Mouse (Mus musculus) megakaryocyte, adult 5-6 weeks (primary cell): ENCODE data around the gene Atp6v0b. TPM values are rescaled to one million over a fixed set of nuclear protein-coding genes. Genes with fewer than 3 reads are reported as not detected.
A peak's percentile ranks its signal among the peaks of the same experiment; 100 is the strongest.

Experiments
- ATAC-seq: 2 replicates; pipeline ENCODE4 v1.8.0; 2016; ENCODE audit warnings: mild to moderate bottlenecking, inconsistent platforms; ENCODE audit not compliant: poor library complexity, severe bottlenecking
- total RNA-seq, 2 experiments: library from RNA; stranded (forward) in 1 of 2; stranded (reverse) in 1 of 2; fragments of 153-499, 151-499 nt in 1 of 2; fragments of 221-1000, 200-1000 nt in 1 of 2; gene quantifications; 2 replicates each; pipeline versions ENCODE4 v1.2.3 to v1.2.4; 2015 to 2017

The Atp6v0b gene
- total RNA-seq, 2 experiments from 2014 or later, result 245 to 584 TPM

DNA sequence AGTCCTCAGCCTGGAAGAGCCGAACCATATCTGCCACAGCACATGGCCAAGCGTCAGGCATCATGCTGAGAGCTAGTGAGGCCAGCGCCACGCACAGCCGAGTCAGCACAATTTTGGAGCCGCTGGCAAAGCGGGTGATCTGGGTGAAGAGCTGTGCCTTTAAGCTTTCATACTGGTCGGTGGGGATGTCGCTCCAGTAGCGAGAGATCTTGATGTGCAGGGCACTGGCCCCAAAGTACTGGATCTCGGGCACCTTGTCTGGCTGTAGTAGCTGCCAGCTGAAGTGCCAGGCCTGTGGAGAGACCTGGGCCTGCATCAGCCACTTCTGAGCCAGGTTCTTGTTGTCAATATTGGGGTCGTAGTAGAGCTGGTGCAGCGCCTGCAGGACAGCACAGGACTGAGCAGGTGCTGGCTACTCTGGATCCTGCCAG, 25.0 kb upstream of the Atp6v0b start:
- no peak for ATAC-seq

DNA sequence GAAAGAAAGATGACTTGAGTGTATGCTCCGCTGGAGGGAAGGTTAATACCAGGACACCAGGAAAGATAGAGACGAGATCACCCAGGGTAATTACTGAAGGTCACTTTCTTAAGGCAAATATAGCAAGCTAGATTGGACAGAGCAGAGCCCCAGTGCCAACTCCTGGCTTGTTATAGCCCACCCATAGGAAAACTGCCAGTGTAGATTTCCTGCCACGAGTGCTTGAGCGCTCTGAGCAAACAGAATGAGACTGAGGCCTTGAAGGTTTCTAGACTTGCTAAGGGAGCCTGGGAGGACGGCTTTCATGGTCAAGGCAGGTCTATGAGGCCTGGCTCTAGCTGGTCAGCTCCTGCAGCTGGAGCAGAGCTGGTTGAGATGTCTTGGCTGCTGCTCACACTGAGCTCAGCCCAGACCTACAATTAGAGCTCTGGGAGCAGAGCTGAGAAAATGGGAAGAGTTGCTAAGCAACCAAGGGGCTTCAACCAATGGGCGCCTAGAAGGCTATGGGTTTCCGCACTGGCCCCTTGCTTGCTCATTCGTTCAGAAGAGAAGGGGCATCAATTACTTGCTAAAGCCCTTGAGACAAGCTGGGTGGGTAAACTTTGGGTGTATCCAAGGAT, 21.8 kb upstream of the Atp6v0b start:
- no peak for ATAC-seq

DNA sequence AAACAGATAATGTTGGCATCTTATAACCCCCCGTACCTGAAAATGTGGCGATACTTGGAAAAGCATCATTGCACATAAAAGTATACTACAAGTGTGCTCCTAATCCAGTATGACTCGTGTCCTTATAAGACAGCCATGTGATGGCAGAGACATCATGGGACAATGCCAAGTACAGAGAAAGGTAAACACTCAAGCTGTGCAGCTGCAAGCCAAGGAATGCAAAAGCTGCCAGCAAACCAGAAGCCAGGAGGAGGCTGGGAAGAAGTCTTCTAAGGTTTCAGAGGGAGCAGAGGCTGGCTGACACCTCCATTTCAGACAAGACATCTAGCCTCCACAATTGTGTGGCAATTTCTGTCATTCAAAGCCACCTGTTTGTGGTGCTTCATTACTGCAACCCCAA, 19.1 kb upstream of the Atp6v0b start:
- ATAC-seq, result no peak

DNA sequence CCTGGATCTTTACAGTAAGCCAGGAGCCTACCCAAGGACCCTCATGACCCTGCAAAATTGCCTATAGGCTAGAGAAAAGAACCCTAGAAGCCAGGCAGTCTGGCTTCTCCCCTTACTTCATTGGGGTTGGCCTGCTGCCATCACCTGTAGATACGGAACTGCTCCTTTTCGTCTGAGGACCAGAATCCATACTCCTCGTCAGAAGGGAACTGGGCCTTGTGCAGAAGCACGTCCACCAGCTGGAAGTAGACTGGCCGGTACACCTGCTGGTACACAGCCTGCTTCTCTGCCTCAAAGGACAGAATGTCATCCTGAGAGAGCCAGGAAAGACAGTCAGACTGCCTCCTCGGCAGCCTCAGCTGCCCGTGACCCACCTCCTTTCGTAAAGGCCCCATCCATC, 17.6 kb upstream of the Atp6v0b start:
- ATAC-seq, result no peak

DNA sequence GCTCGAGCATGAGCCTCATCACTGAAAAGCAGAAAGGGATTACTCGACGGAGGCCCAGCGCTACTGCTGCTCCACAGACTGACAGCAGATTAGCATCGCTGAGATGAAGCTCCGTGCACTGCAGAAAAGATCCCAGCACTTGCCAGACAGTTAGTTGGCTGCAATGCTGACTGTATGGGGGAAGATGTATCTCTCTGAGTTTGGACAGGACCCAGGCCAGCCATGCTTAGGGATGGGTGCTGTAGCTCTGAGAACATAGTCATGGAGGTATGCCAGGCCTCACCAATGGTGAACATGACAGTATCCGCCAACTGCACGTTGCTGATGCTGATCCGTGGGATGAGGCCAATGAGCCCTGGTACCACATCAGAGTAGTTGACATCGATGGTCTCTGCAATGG, 17.0 kb upstream of the Atp6v0b start:
- ATAC-seq, result no peak

DNA sequence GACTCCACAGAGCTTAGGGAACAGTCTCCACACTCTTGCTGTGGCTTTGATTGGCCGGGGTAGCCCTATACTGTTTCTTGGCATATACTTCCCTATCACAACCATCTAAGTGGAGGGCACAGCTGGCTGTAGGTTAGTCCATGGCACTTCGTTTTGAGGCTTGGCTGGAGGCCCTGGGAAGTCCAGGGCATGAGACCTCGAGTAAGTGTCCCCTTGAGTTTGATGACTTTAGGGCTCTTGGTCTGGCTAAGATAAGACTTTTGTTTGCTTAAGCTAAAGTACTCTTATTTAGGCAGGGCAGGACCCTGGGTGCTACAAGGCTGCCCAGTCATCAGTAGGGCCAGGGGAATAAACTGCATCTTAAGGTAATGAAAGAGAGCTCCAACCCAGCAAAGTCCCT, 11.0 kb upstream of the Atp6v0b start:
- no peak for ATAC-seq

DNA sequence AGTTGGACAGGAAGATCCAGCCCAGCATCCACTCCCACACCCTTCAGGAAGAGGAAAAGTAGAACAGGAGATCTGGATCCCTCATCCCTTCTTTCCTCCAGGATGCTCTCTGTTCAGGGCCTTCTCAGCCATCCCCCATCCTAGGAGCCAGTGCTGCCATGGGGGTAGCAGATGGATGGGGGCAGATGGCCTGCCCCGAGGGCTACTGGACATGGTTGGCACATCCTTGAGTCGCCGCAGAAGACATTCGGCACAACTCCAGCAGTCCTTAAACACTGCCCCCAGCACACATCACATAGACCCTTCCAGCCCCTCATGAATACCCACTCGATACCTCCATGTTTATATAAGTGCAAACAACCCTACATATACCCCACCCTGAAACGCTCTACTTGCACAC, 8.9 kb upstream of the Atp6v0b start:
- ATAC-seq, result no peak

DNA sequence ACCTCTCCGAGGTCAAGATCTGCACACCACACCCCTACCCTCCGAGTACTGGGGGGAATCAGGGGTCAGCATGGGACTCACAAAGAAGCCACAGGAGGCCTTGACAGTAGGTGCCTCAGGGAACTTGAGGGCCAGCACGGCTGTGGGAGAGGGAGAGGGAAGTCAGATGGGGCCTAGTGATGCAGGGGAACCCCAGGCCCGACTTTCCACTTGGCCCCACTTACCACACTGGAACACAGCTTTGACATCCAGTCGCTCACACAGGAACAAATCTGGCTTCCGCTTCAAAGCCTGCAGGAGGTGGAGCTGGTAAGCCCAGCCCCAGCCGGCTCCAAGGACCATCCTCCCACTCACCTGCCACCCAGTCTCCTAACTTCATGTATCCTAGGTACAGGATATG, 8.2 kb upstream of the Atp6v0b start:
- no peak for ATAC-seq

DNA sequence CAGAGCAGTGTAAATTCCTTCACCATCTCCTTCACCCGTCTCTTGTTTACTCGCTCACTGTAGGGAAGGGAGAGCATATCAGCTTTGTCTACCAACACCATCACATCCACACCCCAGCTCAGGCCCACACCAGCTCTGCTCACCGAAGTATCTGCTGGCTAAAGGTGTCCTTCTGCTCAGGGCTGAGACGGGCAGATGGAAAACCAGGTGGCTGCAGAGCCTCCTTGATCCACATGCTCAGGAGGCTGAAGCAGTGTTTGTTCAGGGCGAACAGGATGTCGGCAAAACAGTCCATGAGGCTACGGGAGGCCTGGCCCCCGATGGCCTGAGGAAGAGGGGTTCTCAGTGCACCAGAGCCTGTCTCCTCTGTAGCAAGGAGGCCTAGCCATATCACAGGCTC, 7.5 kb upstream of the Atp6v0b start:
- ATAC-seq, result no peak

DNA sequence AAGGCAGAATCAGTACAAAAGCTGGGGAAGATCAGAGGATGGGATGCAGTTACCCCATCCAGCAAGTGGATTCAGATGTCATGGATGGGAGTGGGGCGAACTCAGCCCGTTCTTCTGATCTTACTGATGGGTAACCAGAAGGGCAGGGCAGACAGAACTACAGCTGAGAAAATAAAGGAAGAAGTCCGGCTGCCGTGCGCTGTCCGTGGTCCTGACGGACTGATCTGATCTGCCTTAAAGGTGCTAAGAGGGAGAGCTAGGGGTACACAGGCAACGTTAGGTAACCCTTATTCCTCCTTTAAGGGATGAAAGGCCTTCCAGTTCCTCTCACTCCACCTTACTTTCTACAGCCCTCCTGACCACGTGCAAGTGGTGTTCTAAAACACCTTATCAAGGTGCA, 6.2 kb upstream of the Atp6v0b start:
- ATAC-seq, result no peak

DNA sequence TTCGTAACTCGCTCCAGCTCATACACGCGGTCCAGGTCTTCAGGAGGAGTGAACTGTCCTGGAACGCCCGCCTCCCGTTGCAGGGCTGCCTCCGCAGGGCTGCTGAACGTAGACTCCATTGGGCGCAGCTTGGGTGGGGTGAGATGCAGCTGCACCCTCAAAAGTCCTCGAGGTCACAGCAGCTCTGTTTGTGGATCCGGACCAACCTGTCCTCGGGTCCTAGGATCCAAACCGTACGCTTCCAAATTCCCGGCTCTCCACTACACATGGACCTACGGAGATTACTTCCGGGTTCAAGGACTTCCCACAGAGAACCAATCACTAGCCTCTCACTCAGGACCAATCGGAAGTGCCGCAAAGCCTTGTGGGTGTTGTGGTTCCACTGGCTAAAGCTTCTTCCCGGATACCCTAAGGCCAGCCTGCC, 4.6 kb upstream of the Atp6v0b start, which contains the start of gene Dph2:
TSS of gene Dph2 (minus strand) at position 295 of the 424 bp plus-strand sequence.
- ATAC-seq, result peak; percentile 89

DNA sequence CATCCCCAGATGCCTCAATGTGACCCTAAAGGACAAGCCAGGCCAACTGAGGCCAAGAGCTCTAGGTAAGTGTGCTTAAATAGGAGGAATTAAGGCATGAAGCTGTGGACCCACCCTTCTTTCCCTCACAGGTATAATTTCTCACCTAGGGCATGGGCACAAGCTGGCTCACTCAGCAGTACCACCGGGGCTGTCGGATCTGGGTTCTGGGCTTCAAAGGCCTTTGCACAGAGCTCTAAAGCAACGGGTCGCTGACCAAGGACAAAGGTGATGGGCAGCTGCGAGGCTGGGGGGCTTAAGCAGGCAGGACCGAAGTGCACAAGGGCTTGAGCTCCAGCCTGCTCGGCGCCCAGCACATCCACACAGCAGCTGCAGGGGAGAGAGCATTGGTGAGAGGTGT, 3.6 kb upstream of the Atp6v0b start:
- ATAC-seq, result no peak

DNA sequence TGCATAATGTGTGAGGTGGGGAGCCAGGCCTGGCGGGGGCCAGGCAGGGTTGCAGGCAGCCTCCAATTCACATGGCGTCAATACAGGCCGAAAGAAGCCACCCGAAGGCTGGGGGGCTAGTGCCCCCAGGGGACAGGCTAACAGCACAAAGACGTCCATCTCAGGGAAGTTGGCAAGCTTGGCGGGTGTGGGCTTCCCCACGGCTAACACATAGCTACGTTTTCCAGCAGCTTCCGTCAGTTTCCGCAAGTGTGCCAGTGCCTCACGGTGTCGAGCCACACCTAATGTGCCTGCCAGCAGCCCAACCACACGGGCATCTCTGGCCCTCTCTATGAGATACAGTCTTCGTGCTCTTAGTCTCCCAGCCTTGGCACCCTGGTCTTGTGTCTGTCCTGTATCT, 2.9 kb upstream of the Atp6v0b start:
- no peak for ATAC-seq

DNA sequence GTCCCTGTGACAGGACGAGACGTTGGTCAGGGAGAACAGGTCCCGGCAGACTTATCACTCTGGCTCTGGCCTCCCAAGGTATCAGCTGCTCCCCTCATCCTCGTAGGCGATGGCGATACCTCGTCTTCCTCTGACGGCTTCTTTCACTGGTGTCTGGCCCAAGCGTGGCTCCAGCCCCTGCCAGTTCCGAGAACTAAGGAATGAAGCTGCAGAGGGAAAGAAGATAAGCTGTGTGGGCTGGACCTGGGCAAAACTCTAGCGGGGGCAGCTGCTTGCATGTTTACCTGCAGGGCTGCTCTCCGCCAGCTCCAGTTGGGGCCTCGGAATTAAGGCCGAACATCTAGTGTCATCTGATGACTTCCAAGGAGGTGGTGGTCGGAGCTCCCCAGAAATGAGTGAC, 2.3 kb upstream of the Atp6v0b start:
- ATAC-seq, result no peak

DNA sequence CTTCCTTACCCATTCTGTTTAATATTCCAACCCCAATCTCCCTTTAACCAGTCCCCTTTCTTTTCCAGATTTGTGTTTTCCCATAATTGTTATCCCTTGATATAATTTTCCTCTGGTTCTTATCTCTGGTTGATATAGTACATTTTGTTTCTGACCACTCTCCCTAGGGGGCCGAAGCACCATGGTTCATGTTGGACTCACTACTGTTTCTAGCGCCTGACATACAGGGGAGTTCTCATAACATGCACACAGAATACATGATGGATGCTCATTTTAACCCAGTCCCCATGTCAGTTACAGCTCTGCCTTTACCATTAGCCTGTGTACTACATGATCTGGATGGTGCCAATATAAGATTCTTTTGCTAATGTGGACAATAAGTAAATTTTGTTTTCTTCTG, 787 bp upstream of the Atp6v0b start:
- no peak for ATAC-seq

DNA sequence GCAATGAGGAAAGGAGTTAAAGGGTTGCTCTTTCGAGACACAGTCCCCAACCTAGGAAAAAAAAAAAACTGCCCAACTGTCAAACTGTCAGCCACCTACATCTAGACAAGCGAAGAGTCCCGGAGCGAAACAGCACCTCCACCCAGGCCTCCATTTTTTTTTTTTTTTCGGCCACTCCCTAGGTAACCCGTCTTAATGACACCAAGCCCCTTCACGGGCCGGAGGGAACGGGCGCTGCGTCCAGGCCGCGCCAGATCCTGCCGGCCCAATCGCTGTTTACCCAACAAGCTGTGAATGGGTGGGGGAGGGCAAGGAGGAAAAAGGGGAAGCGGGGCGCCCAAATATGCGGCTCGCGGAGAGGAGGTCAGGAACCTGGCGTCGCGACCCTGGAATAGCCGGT, 489 bp downstream of the Atp6v0b start:
- ATAC-seq, result peak; percentile 64

DNA sequence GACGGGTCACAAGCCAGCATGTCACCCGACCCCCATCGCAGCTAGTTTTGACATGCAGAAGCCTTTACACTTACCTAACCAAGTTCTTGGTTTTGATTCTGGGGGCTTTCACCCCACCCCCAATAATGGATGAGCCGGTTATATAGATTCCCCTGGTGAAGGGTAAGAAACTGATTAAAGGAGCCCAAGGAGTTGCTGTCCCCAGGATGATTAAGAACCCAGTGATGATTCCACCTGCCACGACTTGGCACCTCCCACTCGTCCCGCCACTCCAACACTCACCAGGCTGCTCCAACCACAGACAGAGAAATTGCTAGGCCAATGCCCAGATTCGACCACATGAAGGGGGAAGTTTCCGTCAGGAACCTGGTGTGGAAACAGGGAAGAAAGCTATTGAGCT, 1.1 kb downstream of the Atp6v0b start:
- ATAC-seq, result no peak

DNA sequence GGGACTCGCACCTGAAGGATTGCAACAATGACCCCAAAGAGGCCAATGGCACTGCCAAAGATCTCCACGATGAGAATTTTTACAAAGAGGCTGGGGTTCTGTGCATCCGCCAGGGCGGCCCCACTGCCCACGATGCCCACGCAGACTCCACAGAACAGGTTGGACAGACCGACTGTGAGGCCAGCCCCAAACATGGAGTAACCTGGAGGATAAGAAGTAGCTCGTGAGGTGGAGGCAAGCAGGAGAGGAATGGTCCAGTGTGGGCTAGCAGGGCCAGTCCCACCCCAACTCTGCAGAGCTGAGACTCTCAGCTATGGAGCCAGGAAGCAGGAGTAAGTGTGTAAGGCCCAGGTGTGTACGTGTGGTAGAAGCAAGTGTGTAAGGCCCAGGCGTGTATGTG, 2.0 kb downstream of the Atp6v0b start:
- no peak for ATAC-seq

DNA sequence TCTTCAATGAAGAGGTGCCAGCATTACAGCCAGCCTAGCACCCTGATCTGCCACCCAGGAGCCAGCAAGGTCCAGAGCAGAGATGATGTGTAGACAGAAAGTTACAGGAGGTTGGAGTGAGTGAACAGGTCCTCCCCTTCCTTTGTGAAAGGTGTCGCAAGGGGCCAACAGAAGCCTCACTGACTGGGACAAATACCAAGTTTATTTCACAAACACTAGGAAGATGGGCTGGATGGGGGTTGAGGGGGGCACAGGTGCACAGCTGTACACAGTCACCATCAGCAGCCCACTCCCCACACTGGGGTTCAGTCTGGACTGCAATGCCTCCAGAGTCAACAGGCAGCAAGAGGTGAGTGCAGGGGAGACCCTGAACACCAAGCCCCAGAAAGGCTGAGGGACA, 3.0 kb downstream of the Atp6v0b start:
- no peak for ATAC-seq

DNA sequence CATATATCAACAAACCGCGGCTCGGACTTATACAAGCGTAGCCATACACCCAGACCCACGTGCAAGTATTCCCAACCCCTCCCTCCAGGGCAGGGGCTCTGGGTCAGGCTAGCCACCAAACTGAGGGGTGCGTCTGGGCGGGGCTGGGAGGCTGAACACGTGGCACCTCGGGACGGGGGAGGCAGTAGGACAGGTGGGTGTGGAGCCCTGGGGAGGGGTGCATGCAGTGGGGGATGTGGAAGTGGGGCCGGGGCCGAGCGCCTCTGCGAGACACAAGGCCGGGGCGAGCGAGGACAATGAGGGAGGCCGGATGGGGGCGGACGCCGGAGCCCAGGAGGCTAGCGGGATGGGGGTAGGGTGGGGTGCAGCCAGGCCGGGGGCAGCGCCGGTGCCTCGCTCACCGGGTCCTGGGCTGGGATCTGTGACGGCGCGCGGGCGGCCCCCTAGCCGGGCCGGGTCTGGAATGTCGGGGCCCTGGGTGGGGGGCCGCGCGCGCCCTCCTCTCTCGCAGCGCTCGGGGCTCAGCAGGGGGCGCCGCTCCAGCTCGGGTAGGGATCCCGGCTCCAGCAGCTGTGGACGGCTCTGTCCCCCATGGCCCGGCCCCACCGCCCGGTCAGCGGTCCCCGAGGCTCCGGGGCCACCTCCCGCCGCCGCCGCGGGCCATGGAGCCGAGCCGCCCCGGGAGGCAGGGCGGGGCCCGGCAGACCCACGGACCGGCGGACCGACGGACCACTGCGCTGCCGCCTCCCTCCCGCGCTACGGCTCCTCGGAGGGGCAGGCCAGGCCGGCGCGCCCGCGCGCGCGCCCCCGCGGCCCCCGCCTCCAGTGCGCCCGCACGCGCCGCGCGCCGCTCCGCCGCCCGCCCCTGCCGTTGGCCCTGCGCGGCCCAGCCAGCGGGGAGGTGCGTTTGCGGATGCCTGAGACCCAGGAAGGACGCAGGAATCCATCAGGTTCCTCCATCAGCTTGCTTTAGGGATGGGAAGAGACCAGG, 4.1 kb downstream of the Atp6v0b start, which contains the start of gene B4galt2:
TSS of gene B4galt2 (minus strand) at position 787 of the 991 bp plus-strand sequence.
- ATAC-seq, result no peak

DNA sequence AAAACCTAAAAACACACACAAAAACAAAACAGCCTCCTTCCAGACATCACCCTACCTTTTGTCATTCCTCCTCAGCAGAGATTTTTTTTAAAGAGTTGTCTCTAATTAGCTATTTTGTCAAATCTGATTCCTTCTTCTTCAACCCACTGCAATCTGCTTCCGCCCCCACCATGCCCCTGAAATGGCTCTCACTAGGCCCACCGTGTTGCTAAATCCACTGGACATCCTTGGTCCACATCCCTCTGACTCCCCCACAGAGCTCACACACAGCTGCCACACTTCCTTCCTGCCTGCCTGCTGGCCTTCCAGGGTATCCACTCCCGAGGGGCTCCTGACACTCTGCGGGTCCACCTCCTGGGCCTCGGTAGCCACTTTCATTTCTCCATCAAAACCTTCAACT, 8.4 kb downstream of the Atp6v0b start:
- ATAC-seq, result no peak

DNA sequence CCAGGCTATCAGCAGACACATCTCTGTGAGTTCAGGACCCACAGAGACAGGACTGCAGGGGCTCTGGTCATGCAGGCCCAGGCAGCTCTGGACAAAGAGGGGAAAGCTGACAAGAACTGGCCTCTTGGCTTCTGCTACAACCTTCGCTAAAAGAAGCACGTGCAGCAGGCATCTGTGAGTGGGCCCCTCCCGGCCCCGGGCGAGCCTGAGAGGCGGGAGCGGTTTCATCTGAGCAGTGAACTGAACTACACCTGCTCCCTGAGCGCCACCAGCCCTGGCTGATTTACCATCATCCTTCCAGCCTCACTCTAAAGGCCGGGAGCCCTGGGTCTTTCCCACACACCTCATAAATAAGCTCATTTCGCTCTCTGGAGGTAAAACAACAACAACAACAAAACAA, 8.8 kb downstream of the Atp6v0b start:
- no peak for ATAC-seq
